Mouse (Mus musculus): Measurements from ENCODE around the gene Krt78. TPM values are rescaled to one million over a fixed set of nuclear protein-coding genes. Genes with fewer than 3 reads are reported as not detected.

Gene Krt78
- polyA plus RNA-seq, 1 experiment from 2014 or later: not detected

GRCm38 (mm10) chr15:101927340-101928080, 26.6 kb downstream of the Krt78 start:
- WGBS: 69% methylated on average over 12 of the region's 12 CpGs
- Histone ChIP-seq H3K27ac (ENCODE audit: poor library complexity, severe bottlenecking) (no peak overlapping the region), H3K36me3 (no peaks in the 10 kb centered on the region), H3K27me3 (replicated peaks) (peaks cover 48% of the 10 kb centered on the region), H3K4me2 (no peak overlapping the region), H3K9me3 (replicated peaks) (no peaks in the 10 kb centered on the region), H3K4me3 (no peak overlapping the region), H3K4me1 (replicated peaks) (peaks cover 19% of the 10 kb centered on the region), H3K9ac (no peak overlapping the region)
- 0 out of 2 replicates have a peak, but pooled peaks have one; percentile 17 for ATAC-seq (ENCODE audit: insufficient number of reproducible peaks, low FRiP score)

- 83% methylated on average over 1 of the region's 1 CpGs for WGBS
- ATAC-seq (ENCODE audit: insufficient number of reproducible peaks, low FRiP score): no peak
- no peak overlapping the region for H3K4me3 ChIP-seq
- no peaks in the 10 kb centered on the region for H3K36me3 ChIP-seq
- no peak overlapping the region for H3K4me2 ChIP-seq
- no peaks in the 10 kb centered on the region for H3K9me3 ChIP-seq (replicated peaks)
- peaks cover 11% of the 10 kb centered on the region for H3K4me1 ChIP-seq (replicated peaks)
- H3K27ac ChIP-seq (ENCODE audit: poor library complexity, severe bottlenecking): no peak overlapping the region
- peaks cover 24% of the 10 kb centered on the region for H3K27me3 ChIP-seq (replicated peaks)
- no peak overlapping the region for H3K9ac ChIP-seq
These were observed 29.0 kb downstream of the Krt78 start for GRCm38 (mm10) chr15:101925041-101925440.

GRCm38 (mm10) chr15:101924635-101925034, 29.5 kb downstream of the Krt78 start, which contains the start of gene Krt4:
Krt4 (minus strand) TSS chr15:101924735.
- Histone ChIP-seq H3K4me2 (no peak within 1 kb of the TSS), H3K9ac (no peak within 1 kb of the TSS), H3K27ac (ENCODE audit: poor library complexity, severe bottlenecking) (no peak within 1 kb of the TSS), H3K36me3 (no peaks in the 10 kb centered on the region), H3K4me3 (no peak within 1 kb of the TSS), H3K9me3 (replicated peaks) (no peaks in the 10 kb centered on the region), H3K27me3 (replicated peaks) (peaks cover 24% of the 10 kb centered on the region), H3K4me1 (replicated peaks) (peaks cover 7% of the 10 kb centered on the region)
- 67% methylated on average over 11 of the region's 11 CpGs for WGBS
- no peak for ATAC-seq (ENCODE audit: insufficient number of reproducible peaks, low FRiP score)

- ATAC-seq (ENCODE audit: insufficient number of reproducible peaks, low FRiP score): no peak
- no peak overlapping the region for H3K9ac ChIP-seq
- H3K4me2 ChIP-seq: no peak overlapping the region
- H3K4me1 ChIP-seq (replicated peaks): no peaks in the 10 kb centered on the region
- WGBS: 79% methylated on average over 2 of the region's 2 CpGs
- H3K27me3 ChIP-seq (replicated peaks): peaks cover 11% of the 10 kb centered on the region; the same call in 1 of the 2 replicates
- no peak overlapping the region for H3K27ac ChIP-seq (ENCODE audit: poor library complexity, severe bottlenecking)
- H3K36me3 ChIP-seq: no peaks in the 10 kb centered on the region
- no peaks in the 10 kb centered on the region for H3K9me3 ChIP-seq (replicated peaks)
- no peak overlapping the region for H3K4me3 ChIP-seq
These were observed 31.8 kb downstream of the Krt78 start for GRCm38 (mm10) chr15:101922296-101922695.

GRCm38 (mm10) chr15:101916072-101916471, 38.0 kb downstream of the Krt78 start:
- H3K4me2 ChIP-seq: no peak overlapping the region
- 61% methylated on average over 2 of the region's 2 CpGs for WGBS
- no peaks in the 10 kb centered on the region for H3K4me1 ChIP-seq (replicated peaks)
- no peak overlapping the region for H3K9ac ChIP-seq
- H3K36me3 ChIP-seq: no peaks in the 10 kb centered on the region
- no peaks in the 10 kb centered on the region; the same call in 1 of the 2 replicates for H3K27me3 ChIP-seq (replicated peaks)
- ATAC-seq (ENCODE audit: insufficient number of reproducible peaks, low FRiP score): no peak
- H3K9me3 ChIP-seq (replicated peaks): no peaks in the 10 kb centered on the region
- H3K27ac ChIP-seq (ENCODE audit: poor library complexity, severe bottlenecking): no peak overlapping the region
- H3K4me3 ChIP-seq: no peak overlapping the region

GRCm38 (mm10) chr15:101904849-101905248, 49.2 kb downstream of the Krt78 start:
- Histone ChIP-seq H3K27ac (ENCODE audit: poor library complexity, severe bottlenecking) (no peak overlapping the region), H3K9me3 (replicated peaks) (peaks cover 6% of the 10 kb centered on the region; the same call in 1 of the 2 replicates), H3K36me3 (no peaks in the 10 kb centered on the region), H3K27me3 (replicated peaks) (peaks cover 8% of the 10 kb centered on the region; the same call in 1 of the 2 replicates), H3K9ac (no peak overlapping the region), H3K4me1 (replicated peaks) (no peaks in the 10 kb centered on the region), H3K4me3 (no peak overlapping the region), H3K4me2 (no peak overlapping the region)
- 81% methylated on average over 5 of the region's 5 CpGs for WGBS
- ATAC-seq (ENCODE audit: insufficient number of reproducible peaks, low FRiP score): no peak

GRCm38 (mm10) chr15:101902171-101903149, 51.6 kb downstream of the Krt78 start:
- H3K27ac ChIP-seq (ENCODE audit: poor library complexity, severe bottlenecking): no peak overlapping the region
- no peaks in the 10 kb centered on the region for H3K36me3 ChIP-seq
- ATAC-seq (ENCODE audit: insufficient number of reproducible peaks, low FRiP score): no peak
- no peak overlapping the region for H3K9ac ChIP-seq
- H3K4me2 ChIP-seq: no peak overlapping the region
- no peak overlapping the region for H3K4me3 ChIP-seq
- WGBS: 50% methylated on average over 12 of the region's 12 CpGs
- H3K27me3 ChIP-seq (replicated peaks): no peaks in the 10 kb centered on the region
- no peaks in the 10 kb centered on the region for H3K9me3 ChIP-seq (replicated peaks)
- no peaks in the 10 kb centered on the region for H3K4me1 ChIP-seq (replicated peaks)

Other genes with a start within 250 kb of the Krt78 start
- gene Krt5, start 241.4 kb downstream of the Krt78 start, polyA plus RNA-seq (2016; fragmentation: Nextera tagmentation; extraction: Ambion mirVana): 1.1 and 1.9 TPM in 2 replicates
- gene Krt71, start 211.2 kb downstream of the Krt78 start, polyA plus RNA-seq (2016; fragmentation: Nextera tagmentation; extraction: Ambion mirVana): not detected in 2 replicates
- gene Krt72, start 167.8 kb downstream of the Krt78 start, polyA plus RNA-seq (2016; fragmentation: Nextera tagmentation; extraction: Ambion mirVana): not detected in 2 replicates
- not detected in 2 replicates for gene Krt73, start 151.9 kb downstream of the Krt78 start, polyA plus RNA-seq (2016; fragmentation: Nextera tagmentation; extraction: Ambion mirVana)
- gene Krt2, start 136.1 kb downstream of the Krt78 start, polyA plus RNA-seq (2016; fragmentation: Nextera tagmentation; extraction: Ambion mirVana): not detected in 2 replicates
- gene Krt1, start 103.5 kb downstream of the Krt78 start, polyA plus RNA-seq (2016; fragmentation: Nextera tagmentation; extraction: Ambion mirVana): 0.63 and 0.76 TPM in 2 replicates
- gene Krt77, start 84.6 kb downstream of the Krt78 start, polyA plus RNA-seq (2016; fragmentation: Nextera tagmentation; extraction: Ambion mirVana): not detected in 2 replicates
- gene Krt76, start 61.4 kb downstream of the Krt78 start, polyA plus RNA-seq (2016; fragmentation: Nextera tagmentation; extraction: Ambion mirVana): not detected in 2 replicates
- not detected in 2 replicates for gene Krt4, start 29.6 kb downstream of the Krt78 start, polyA plus RNA-seq (2016; fragmentation: Nextera tagmentation; extraction: Ambion mirVana)
- 1.2 and 1.6 TPM in 2 replicates for gene Krt79, start 14.0 kb downstream of the Krt78 start, polyA plus RNA-seq (2016; fragmentation: Nextera tagmentation; extraction: Ambion mirVana)
- 20.1 and 27.2 TPM in 2 replicates for gene Krt8, start 50.2 kb upstream of the Krt78 start, polyA plus RNA-seq (2016; fragmentation: Nextera tagmentation; extraction: Ambion mirVana)
- 30.8 and 38.0 TPM in 2 replicates for gene Krt18, start 73.9 kb upstream of the Krt78 start, polyA plus RNA-seq (2016; fragmentation: Nextera tagmentation; extraction: Ambion mirVana)
- gene Eif4b, start 119.5 kb upstream of the Krt78 start, polyA plus RNA-seq (2016; fragmentation: Nextera tagmentation; extraction: Ambion mirVana): 79.9 and 80.2 TPM in 2 replicates
- gene Tns2, start 146.1 kb upstream of the Krt78 start, polyA plus RNA-seq (2016; fragmentation: Nextera tagmentation; extraction: Ambion mirVana): 35.3 and 38.7 TPM in 2 replicates
- 19.8 and 20.9 TPM in 2 replicates for gene Spryd3, start 181.9 kb upstream of the Krt78 start, polyA plus RNA-seq (2016; fragmentation: Nextera tagmentation; extraction: Ambion mirVana)
- gene Igfbp6, start 190.1 kb upstream of the Krt78 start, polyA plus RNA-seq (2016; fragmentation: Nextera tagmentation; extraction: Ambion mirVana): 1.7 and 2.5 TPM in 2 replicates
- gene Soat2, start 196.2 kb upstream of the Krt78 start, polyA plus RNA-seq (2016; fragmentation: Nextera tagmentation; extraction: Ambion mirVana): 0.87 and 1.2 TPM in 2 replicates
- gene Zfp740, start 249.0 kb upstream of the Krt78 start, polyA plus RNA-seq (2016; fragmentation: Nextera tagmentation; extraction: Ambion mirVana): 47.3 and 48.6 TPM in 2 replicates

All from heart, embryonic 12.5 days (tissue).